Mouse (Mus musculus): ENCODE data around the gene Adipoq. TPM values are rescaled to one million over a fixed set of nuclear protein-coding genes. Genes with fewer than 3 reads are reported as not detected.

Gene Adipoq
- polyA plus RNA-seq, 1 experiment from 2014 or later, result not detected

GRCm38 (mm10) chr16:23103038-23103745, 43.1 kb upstream of the Adipoq start:
- Histone ChIP-seq H3K4me2 (ENCODE audit: low read length) (peak overlapping the region; percentile 47), H3K9me3 (ENCODE audit: control insufficient read depth, low read length) (no peaks in the 10 kb centered on the region), H3K4me3 (ENCODE audit: low read depth, low read length) (peak overlapping the region; percentile 26), H3K27ac (ENCODE audit: low read depth) (peak overlapping the region; percentile 5; the same call in 1 of the 2 replicates), H3K9ac (ENCODE audit: low read length) (peak overlapping the region; percentile 10; the same call in 1 of the 2 replicates), H3K36me3 (ENCODE audit: control insufficient read depth, insufficient read depth, low read length) (no peaks in the 10 kb centered on the region), H3K27me3 (replicated peaks; ENCODE audit: control insufficient read depth, insufficient read depth, low read length) (no peaks in the 10 kb centered on the region), H3K4me1 (replicated peaks; ENCODE audit: control insufficient read depth, insufficient read depth, low read length) (peaks cover 8% of the 10 kb centered on the region)
- ATAC-seq (replicated peaks; ENCODE audit: low FRiP score, low TSS enrichment, low read depth), result no peak
- 37% methylated on average over 17 of the region's 17 CpGs for WGBS
- peak; percentile 67 for DNase-seq (ENCODE audit: low spot score)

- Histone ChIP-seq H3K9me3 (ENCODE audit: control insufficient read depth, low read length) (no peaks in the 10 kb centered on the region), H3K4me3 (ENCODE audit: low read depth, low read length) (no peak overlapping the region), H3K27ac (ENCODE audit: low read depth) (no peak overlapping the region), H3K4me1 (replicated peaks; ENCODE audit: control insufficient read depth, insufficient read depth, low read length) (peaks cover 8% of the 10 kb centered on the region), H3K9ac (ENCODE audit: low read length) (no peak overlapping the region), H3K27me3 (replicated peaks; ENCODE audit: control insufficient read depth, insufficient read depth, low read length) (no peaks in the 10 kb centered on the region), H3K4me2 (ENCODE audit: low read length) (no peak overlapping the region), H3K36me3 (ENCODE audit: control insufficient read depth, insufficient read depth, low read length) (peaks cover 5% of the 10 kb centered on the region)
- ATAC-seq (replicated peaks; ENCODE audit: low FRiP score, low TSS enrichment, low read depth), result no peak
- no peak for DNase-seq (ENCODE audit: low spot score)
- WGBS, result 72% methylated on average over 2 of the region's 2 CpGs
Measured at GRCm38 (mm10) chr16:23103841-23104240, 42.5 kb upstream of the Adipoq start.

GRCm38 (mm10) chr16:23106121-23106520, 40.2 kb upstream of the Adipoq start:
- no peak overlapping the region for H3K4me2 ChIP-seq (ENCODE audit: low read length)
- peaks cover 28% of the 10 kb centered on the region for H3K36me3 ChIP-seq (ENCODE audit: control insufficient read depth, insufficient read depth, low read length)
- no peaks in the 10 kb centered on the region for H3K27me3 ChIP-seq (replicated peaks; ENCODE audit: control insufficient read depth, insufficient read depth, low read length)
- no peaks in the 10 kb centered on the region for H3K9me3 ChIP-seq (ENCODE audit: control insufficient read depth, low read length)
- no peak for ATAC-seq (replicated peaks; ENCODE audit: low FRiP score, low TSS enrichment, low read depth)
- no peak overlapping the region for H3K4me3 ChIP-seq (ENCODE audit: low read depth, low read length)
- H3K27ac ChIP-seq (ENCODE audit: low read depth), result no peak overlapping the region
- H3K9ac ChIP-seq (ENCODE audit: low read length), result no peak overlapping the region
- DNase-seq (ENCODE audit: low spot score), result no peak
- WGBS, result 69% methylated on average over 7 of the region's 7 CpGs
- peaks cover 11% of the 10 kb centered on the region for H3K4me1 ChIP-seq (replicated peaks; ENCODE audit: control insufficient read depth, insufficient read depth, low read length)

- H3K36me3 ChIP-seq (ENCODE audit: control insufficient read depth, insufficient read depth, low read length), result peaks cover 40% of the 10 kb centered on the region
- under 1% methylated on average over 71 of the region's 71 CpGs for WGBS
Measured at GRCm38 (mm10) chr16:23107231-23107942, 38.9 kb upstream of the Adipoq start, which contains the start of gene Eif4a2. Eif4a2 (plus strand) TSS chr16:23107444.

GRCm38 (mm10) chr16:23107946-23108759, 38.2 kb upstream of the Adipoq start:
- peak; percentile 78 for ATAC-seq (replicated peaks; ENCODE audit: low FRiP score, low TSS enrichment, low read depth)
- Histone ChIP-seq H3K4me2 (ENCODE audit: low read length) (peak overlapping the region; percentile 99), H3K9ac (ENCODE audit: low read length) (peak overlapping the region; percentile 99), H3K27ac (ENCODE audit: low read depth) (peak overlapping the region; percentile 97), H3K4me3 (ENCODE audit: low read depth, low read length) (peak overlapping the region; percentile 78), H3K36me3 (ENCODE audit: control insufficient read depth, insufficient read depth, low read length) (peaks cover 48% of the 10 kb centered on the region), H3K4me1 (replicated peaks; ENCODE audit: control insufficient read depth, insufficient read depth, low read length) (peaks cover 11% of the 10 kb centered on the region), H3K9me3 (ENCODE audit: control insufficient read depth, low read length) (no peaks in the 10 kb centered on the region), H3K27me3 (replicated peaks; ENCODE audit: control insufficient read depth, insufficient read depth, low read length) (no peaks in the 10 kb centered on the region)
- under 1% methylated on average over 52 of the region's 52 CpGs for WGBS
- peak; percentile 92 for DNase-seq (ENCODE audit: low spot score)

More at GRCm38 (mm10) chr16:23107231-23107942, 38.9 kb upstream of the Adipoq start, which contains the start of gene Eif4a2:
- DNase-seq (ENCODE audit: low spot score), result peak; percentile 97
- Histone ChIP-seq H3K27me3 (replicated peaks; ENCODE audit: control insufficient read depth, insufficient read depth, low read length) (no peaks in the 10 kb centered on the region), H3K4me1 (replicated peaks; ENCODE audit: control insufficient read depth, insufficient read depth, low read length) (peaks cover 11% of the 10 kb centered on the region), H3K4me2 (ENCODE audit: low read length) (peak within 1 kb of the TSS; percentile 99), H3K9me3 (ENCODE audit: control insufficient read depth, low read length) (no peaks in the 10 kb centered on the region), H3K27ac (ENCODE audit: low read depth) (peak within 1 kb of the TSS; percentile 97), H3K4me3 (ENCODE audit: low read depth, low read length) (peak within 1 kb of the TSS; percentile 78), H3K9ac (ENCODE audit: low read length) (peak within 1 kb of the TSS; percentile 99)
- ATAC-seq (replicated peaks; ENCODE audit: low FRiP score, low TSS enrichment, low read depth), result peak; percentile 90

- 5% methylated on average over 5 of the region's 5 CpGs for WGBS
- peak overlapping the region; percentile 99 for H3K4me2 ChIP-seq (ENCODE audit: low read length)
- no peaks in the 10 kb centered on the region for H3K27me3 ChIP-seq (replicated peaks; ENCODE audit: control insufficient read depth, insufficient read depth, low read length)
- peaks cover 52% of the 10 kb centered on the region for H3K36me3 ChIP-seq (ENCODE audit: control insufficient read depth, insufficient read depth, low read length)
- H3K9ac ChIP-seq (ENCODE audit: low read length), result peak overlapping the region; percentile 99
- peak overlapping the region; percentile 78 for H3K4me3 ChIP-seq (ENCODE audit: low read depth, low read length)
- no peaks in the 10 kb centered on the region for H3K9me3 ChIP-seq (ENCODE audit: control insufficient read depth, low read length)
- no peak for ATAC-seq (replicated peaks; ENCODE audit: low FRiP score, low TSS enrichment, low read depth)
- H3K4me1 ChIP-seq (replicated peaks; ENCODE audit: control insufficient read depth, insufficient read depth, low read length), result peaks cover 11% of the 10 kb centered on the region
- DNase-seq (ENCODE audit: low spot score), result no peak
- peak overlapping the region; percentile 40 for H3K27ac ChIP-seq (ENCODE audit: low read depth)
Measured at GRCm38 (mm10) chr16:23108943-23109342, 37.4 kb upstream of the Adipoq start.

GRCm38 (mm10) chr16:23109350-23110280, 36.7 kb upstream of the Adipoq start:
- peak overlapping the region; percentile 99 for H3K4me2 ChIP-seq (ENCODE audit: low read length)
- H3K9ac ChIP-seq (ENCODE audit: low read length), result peak overlapping the region; percentile 99
- H3K9me3 ChIP-seq (ENCODE audit: control insufficient read depth, low read length), result no peaks in the 10 kb centered on the region
- H3K27ac ChIP-seq (ENCODE audit: low read depth), result peak overlapping the region; percentile 40
- no peaks in the 10 kb centered on the region for H3K27me3 ChIP-seq (replicated peaks; ENCODE audit: control insufficient read depth, insufficient read depth, low read length)
- ATAC-seq (replicated peaks; ENCODE audit: low FRiP score, low TSS enrichment, low read depth), result no peak
- H3K4me1 ChIP-seq (replicated peaks; ENCODE audit: control insufficient read depth, insufficient read depth, low read length), result peaks cover 11% of the 10 kb centered on the region
- WGBS, result 49% methylated on average over 5 of the region's 5 CpGs
- peak overlapping the region; percentile 78 for H3K4me3 ChIP-seq (ENCODE audit: low read depth, low read length)
- H3K36me3 ChIP-seq (ENCODE audit: control insufficient read depth, insufficient read depth, low read length), result peaks cover 59% of the 10 kb centered on the region
- no peak for DNase-seq (ENCODE audit: low spot score)

All from intestine, embryonic 14.5 days (tissue).